Mouse (Mus musculus) lung, postnatal 36 days (tissue): ENCODE data around the gene Nova2.

Experiments used
- DNase-seq: peaks from one replicate; pipeline ENCODE4 v3.0.0; 2022; ENCODE audit warnings: mixed read lengths

Nova2 gene

GRCm38 (mm10) chr7:18987747-18988146 lies 62.1 kb downstream of the Nova2 start:
- DNase-seq: no peak

- DNase-seq: no peak
Measured at GRCm38 (mm10) chr7:18988780-18989179, 63.1 kb downstream of the Nova2 start.

DNA sequence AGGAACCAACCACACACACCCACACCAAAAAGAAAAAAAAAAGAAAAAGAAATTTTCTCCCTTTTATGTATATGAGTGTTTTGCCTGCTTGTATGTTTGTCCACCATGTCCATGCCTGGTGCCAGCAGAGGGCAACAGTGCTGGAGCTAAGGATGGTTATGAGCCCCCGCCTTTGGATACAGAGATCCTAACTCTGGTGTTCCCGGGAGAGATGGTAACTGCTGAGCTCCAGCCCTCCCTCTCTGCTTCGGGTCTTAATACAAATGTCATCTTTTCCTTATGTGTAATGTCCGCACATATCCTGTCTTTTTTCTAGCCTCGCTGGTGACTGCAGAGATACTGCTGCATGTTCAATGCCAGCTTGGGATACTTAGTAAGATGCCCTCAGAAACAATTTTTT lies 64.3 kb downstream of the Nova2 start:
- no peak for DNase-seq

GRCm38 (mm10) chr7:18990601-18991295 lies 65.1 kb downstream of the Nova2 start, which contains the start of gene Mypop:
TSS of gene Mypop (plus strand) at chr7:18991245.
- DNase-seq: peak; percentile 100

- no peak for DNase-seq
Measured at GRCm38 (mm10) chr7:18991660-18992293, 66.1 kb downstream of the Nova2 start.

- no peak for DNase-seq
Measured at GRCm38 (mm10) chr7:18992294-18992675, 66.6 kb downstream of the Nova2 start.

- no peak for DNase-seq
Measured at GRCm38 (mm10) chr7:18993036-18993435, 67.3 kb downstream of the Nova2 start.

DNA sequence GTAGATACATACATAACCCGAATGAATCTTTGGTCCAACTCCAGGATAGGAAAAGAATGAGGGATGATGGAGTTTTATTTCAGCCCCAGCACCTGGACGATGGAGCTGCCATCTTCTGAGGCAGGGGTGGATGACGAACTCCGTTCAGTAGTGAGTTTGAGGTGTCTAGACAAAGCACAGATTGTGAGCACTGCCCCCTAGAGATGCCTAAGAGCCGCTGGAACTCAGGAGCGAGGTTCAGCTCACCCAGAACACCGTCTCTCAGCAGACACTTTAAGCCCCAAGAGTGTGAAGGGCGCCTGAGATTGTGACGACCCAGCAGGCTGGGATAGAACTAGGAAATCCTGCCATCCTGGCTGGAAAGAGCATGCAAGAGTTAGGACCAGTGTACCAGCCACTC lies 73.1 kb downstream of the Nova2 start:
- no peak for DNase-seq

- no peak for DNase-seq
Measured at GRCm38 (mm10) chr7:19000421-19000820, 74.7 kb downstream of the Nova2 start.

DNA sequence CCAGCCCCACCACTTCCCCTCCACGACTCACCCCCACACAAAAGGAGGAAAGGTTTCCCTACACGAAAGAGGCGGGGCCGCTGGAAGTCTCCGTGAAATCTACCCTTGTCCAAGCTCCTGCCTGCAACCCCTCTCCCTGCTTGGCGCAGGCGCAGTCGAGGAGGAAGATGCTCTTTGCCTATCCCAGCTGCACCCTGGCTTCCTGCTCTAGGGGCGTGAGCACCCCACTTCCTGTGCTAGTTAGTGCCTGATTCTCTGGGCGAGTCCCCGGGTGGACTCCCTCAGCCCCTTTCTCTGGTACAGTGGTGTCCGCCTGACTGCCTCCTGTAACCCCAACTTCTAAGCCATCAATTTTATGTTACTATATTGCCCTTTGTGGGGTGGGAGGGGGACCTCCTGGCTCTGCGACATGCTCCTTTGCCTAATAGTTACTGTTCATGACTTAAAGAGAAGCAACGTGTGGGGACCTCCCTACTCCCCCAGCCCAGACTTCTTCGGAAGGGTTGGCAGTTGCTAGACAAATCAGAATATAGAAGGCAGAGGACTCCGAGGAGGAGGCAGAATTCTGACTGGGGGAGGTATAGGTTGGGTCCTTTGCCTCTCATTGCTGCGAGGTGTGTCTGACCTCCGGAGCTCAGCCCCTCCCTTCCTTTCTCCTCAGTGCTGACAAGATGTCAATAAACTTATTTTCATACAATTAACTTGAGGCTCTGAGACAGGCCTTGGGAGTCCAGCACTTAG lies 75.5 kb downstream of the Nova2 start:
- DNase-seq: peak; percentile 85

GRCm38 (mm10) chr7:19001807-19002085 lies 76.1 kb downstream of the Nova2 start:
- no peak for DNase-seq

GRCm38 (mm10) chr7:19002115-19002514 lies 76.4 kb downstream of the Nova2 start:
- no peak for DNase-seq

GRCm38 (mm10) chr7:19002848-19003498 lies 77.3 kb downstream of the Nova2 start:
- peak; percentile 94 for DNase-seq

DNA sequence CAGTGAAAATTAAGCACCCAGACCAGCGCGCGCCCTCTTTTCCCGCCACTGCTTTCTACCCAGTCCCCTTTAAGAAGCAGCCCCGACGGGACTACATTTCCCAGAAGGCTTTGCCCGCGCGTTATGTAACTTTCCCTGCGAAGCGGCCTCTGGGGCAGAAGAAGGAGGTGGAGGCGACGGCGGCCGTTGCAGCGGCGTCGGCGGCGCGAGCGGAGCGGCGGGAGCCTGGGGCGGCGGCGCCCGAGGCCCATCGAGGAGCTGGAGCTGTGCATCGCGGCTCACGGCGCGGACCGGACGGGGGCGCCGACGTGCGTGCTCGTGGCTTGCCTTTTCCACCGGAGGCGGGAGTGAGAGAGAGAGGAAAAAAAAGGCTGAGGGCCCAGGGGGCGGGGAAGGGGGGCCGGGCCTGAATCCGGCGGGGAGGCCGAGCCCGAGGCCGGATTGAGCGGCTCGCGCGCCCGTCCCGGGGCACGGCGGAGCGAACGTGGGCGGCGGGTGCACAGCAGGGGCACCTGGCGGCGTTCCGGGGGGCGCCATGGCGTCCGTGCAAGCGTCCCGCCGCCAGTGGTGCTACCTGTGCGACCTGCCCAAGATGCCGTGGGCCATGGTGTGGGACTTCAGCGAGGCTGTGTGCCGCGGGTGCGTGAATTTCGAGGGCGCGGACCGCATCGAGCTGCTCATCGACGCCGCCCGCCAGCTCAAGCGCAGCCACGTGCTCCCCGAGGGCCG lies 78.4 kb downstream of the Nova2 start, which contains the start of gene Irf2bp1:
TSS of gene Irf2bp1 (plus strand) at position 143 of the 729 bp plus-strand sequence.
- peak; percentile 97 for DNase-seq

- no peak for DNase-seq
Measured at GRCm38 (mm10) chr7:19004631-19005079, 79.0 kb downstream of the Nova2 start.

DNA sequence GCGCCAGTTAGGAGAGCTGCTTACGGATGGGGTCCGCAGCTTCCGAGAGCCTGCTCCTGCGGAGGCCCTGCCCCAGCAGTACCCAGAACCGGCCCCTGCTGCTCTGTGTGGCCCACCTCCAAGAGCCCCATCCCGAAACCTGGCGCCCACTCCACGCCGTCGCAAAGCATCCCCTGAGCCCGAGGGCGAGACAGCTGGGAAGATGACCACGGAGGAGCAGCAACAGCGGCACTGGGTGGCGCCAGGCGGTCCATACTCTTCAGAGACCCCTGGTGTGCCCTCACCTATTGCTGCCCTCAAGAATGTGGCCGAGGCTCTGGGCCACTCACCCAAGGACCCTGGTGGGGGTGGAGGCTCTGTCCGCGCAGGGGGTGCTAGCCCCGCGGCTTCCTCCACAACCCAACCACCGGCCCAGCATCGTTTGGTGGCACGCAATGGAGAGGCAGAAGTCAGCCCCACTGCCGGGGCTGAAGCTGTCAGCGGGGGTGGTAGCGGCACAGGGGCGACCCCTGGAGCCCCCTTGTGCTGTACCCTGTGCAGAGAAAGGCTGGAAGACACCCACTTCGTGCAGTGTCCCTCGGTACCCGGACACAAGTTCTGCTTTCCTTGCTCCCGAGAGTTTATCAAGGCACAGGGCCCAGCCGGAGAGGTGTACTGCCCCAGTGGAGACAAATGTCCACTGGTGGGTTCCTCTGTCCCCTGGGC lies 79.9 kb downstream of the Nova2 start:
- no peak for DNase-seq

DNA sequence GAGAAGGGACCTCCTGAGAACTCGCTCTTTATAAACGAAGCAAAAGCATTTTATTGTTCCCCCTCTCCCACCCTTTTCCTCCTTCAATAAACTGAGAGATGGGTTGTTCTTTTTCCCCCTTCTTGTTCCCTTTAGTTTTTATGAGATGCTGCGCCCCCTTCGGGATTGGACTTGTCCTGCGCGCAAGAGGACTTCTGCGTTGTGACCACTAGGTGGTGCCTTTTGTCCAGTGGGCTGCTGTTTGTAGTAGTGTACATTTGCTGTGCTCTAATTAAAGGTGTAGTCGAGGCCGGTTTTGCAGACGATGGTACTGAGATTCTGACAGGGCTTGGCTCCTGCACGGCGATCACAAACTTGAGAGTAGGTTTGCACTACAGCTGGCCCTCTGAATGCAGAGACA lies 80.8 kb downstream of the Nova2 start:
- DNase-seq: peak; percentile 95

DNA sequence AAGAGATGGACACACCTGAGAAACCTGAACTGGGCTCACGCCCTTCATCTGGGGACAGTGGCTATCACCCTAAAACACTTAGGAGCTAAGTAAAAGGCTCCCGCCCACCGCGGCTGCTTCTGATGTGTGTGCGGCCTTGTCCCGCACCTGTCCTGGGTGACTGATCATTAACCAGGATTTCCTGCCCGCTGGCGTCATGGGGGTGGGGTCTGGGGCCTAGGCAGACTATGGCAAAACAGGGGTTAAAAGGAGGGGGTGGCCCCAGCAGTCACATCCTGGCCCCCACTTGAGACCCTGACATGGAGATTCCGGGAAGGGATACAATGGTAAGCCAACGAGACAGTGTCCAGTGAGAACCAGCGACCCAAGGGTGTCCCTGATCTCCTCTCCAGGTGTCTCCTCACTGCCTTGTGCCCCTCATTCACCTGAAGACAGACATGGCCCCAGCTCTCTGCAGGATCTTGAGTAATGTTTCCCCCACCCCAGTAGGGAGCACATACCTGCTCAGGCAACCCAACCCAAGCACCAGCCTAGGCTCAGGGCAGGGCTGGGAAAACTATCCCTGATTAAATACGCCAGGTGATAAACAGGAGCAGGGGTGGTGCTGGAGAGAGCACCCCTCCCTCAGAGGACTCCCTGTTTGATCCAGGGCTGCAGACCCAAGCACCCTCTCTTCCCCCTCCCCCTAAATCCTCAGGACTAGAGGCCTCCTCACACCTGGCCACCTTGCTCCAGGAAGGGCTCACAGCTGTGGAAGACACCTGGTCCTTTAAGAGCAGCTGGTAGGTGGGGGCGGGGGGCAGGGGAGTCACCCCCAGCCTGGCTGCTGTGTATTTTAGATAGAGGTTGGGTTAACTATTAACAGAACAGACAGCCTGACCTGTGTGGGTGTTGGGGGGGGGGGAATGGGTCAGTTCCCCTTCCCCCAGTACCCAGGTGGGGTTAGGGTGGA lies 81.6 kb downstream of the Nova2 start:
- DNase-seq: no peak

- DNase-seq: no peak
Measured at GRCm38 (mm10) chr7:19010581-19010980, 84.9 kb downstream of the Nova2 start.

- peak; percentile 49 for DNase-seq
Measured at GRCm38 (mm10) chr7:19012025-19012621, 86.4 kb downstream of the Nova2 start.
